Mouse (Mus musculus) gastrocnemius, postnatal 4 days (tissue): Measurements from ENCODE around the gene Hmgcs2. TPM values are rescaled to one million over a fixed set of nuclear protein-coding genes. Genes with fewer than 3 reads are reported as not detected.

Experiments
- DNase-seq, 2 experiments: peaks; one replicate each; pipeline ENCODE4 v3.0.0; 2021 to 2022; ENCODE audit warnings: low spot score in 2 of 2, mixed read lengths in 2 of 2
- total RNA-seq, 2 experiments: library from RNA; stranded (reverse); gene quantifications; 2 replicates each; pipeline ENCODE4 v1.2.3; 2021

Gene Hmgcs2
- total RNA-seq, 2 experiments from 2014 or later = 2.3 to 5.6 TPM

- no peak for DNase-seq
These were observed 553 bp upstream of the Hmgcs2 start for GRCm38 (mm10) chr3:98279682-98280081.

DNA sequence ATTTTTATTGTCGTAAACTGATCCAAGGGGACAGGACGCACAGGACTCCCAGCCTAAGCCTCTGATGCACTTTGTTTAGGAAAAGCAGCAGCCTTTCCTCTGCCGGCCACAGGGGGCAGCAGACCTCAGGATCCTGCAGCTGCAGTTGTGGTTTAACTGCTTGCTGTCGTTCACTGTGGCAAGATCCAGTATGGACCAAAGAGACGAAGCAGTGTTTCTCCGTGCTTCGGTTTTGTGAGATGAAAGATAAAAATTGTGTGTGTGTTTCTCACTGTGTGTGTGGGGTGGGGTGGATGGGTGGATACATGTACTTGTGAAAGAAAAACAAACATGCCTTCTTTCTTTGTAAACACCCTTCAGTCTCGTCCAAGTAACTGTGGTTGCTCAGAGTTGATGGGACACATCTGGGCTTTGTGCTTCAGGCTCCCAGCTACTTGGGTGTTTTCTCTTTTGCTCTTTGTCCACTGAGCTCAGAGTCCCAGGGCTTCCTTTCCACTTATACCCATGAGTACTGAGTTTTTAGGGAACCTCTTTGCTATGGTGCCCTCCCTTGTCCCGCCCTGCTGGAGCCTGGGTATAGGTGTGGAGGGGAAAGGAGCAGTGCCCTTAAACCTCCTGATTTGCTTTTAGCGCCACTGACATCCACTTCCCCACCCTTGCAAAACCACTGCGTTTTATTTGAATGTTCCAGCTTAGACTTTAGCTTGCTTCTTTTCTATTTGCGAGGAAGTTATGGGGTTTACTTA lies 871 bp downstream of the Hmgcs2 start:
- peak; percentile 37 to 64 for DNase-seq

- no peak for DNase-seq
These were observed 2.2 kb downstream of the Hmgcs2 start for GRCm38 (mm10) chr3:98282422-98282821.

DNA sequence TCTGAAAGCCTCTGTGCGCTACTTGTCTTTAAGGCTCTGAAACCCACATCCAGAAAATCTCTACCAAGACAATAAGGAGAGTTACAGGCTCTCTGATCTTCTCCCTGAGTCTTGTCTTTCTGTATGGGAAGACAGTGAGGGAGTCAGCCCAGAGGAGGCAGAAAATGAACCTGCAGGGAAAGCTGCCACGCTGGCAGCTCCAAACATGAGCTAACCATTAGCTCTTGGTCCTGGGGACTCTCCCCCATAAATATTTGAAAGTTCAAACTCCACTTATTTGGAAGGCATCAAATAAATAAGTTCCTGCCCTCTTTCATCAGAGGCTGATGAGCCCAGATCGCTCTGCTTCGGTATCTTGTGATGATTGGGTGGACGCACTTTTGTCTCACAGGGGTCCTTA lies 3.0 kb downstream of the Hmgcs2 start:
- no peak for DNase-seq

GRCm38 (mm10) chr3:98291044-98291443 lies 10.8 kb downstream of the Hmgcs2 start:
- no peak for DNase-seq

GRCm38 (mm10) chr3:98295965-98296364 lies 15.7 kb downstream of the Hmgcs2 start:
- no peak for DNase-seq

DNA sequence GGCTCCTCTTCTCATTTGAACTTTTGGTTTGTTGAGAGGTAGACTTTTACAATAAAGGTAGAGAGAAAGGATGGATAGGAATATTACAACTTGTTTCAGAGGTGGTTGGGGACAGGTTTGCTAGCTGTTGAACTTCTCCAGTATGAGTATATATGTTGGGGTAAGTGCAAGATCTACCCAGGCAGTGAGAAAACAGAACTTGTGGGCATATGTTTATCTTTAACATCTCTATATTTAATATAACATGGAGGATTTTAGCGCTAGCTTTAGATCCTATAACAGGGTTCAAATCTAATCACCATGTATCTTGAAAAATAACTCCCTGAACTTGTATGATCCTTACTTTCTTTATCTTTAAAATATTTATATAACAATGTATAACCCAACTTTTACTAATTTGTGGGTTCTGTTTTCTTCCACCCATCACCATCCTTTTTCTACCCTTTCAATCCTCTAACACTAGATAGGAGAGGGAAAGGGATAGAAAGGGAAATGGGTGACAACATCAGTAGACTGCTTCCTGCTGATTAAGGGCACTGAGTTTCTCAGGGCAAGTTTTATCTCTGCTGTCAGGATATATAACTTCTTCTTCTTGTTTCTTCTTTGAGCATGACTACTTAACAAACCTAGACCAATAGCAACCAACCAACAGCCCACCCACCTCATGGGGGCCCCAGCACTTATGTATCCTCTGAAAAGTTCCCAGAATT lies 19.3 kb downstream of the Hmgcs2 start:
- no peak for DNase-seq

DNA sequence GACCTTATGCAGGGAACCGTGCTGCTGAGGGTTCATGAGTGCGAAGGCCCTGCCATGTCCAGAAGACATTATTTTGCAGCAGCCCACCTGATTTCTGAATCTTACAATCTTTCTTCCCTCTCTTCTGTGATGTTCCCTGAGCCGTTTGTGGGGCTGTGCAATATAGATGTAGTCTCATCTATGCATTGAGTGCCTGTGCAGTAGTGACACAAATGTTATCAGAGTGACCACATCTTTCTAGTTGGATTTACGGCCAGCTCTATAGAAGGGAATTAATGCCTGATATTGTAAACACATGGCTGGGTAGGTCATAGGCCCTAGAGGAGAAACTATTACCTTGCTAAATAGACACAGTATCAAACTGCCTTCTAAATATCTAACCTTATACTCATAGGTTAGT lies 20.0 kb downstream of the Hmgcs2 start:
- DNase-seq = no peak

DNA sequence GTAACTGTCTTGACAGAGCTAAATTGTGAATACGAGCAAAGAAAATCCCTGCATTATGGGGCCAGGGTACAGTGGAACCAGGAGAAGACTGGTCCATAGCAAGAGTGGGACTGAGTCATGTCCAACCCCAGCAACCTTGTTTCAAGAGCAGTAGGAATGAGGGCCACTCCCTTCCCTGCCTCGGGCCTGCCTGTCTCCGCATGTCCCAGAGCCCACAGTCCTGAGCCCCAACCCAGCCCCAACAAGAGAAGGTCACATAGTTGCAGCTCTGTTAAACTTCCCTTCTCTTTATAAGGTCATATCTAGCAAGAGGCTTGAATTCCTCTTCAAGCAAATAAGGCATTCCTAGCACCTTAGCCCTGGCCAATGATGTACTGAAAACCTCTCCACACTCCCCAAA lies 21.5 kb downstream of the Hmgcs2 start:
- DNase-seq = no peak

DNA sequence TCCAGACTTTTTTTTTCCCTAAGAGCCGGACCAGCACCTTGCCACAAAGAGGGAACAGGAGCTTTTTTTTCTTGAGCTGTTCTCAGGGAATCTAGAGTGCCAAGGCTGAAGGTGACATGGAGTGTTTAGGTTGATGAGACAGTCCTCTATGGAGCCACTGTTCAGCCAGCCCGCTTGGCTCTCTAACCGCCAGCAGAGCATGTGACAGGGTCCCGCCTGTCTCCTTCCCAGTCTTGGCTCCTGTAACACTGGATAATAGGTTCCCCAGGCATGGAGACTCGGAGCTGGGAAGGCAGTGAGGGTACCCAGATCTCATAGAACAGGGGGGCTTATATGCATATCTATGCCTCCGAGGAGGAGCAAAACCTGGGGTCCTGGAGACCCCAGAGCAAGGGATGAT lies 28.4 kb downstream of the Hmgcs2 start:
- DNase-seq = no peak

GRCm38 (mm10) chr3:98310456-98310855 lies 30.2 kb downstream of the Hmgcs2 start:
- DNase-seq = no peak

GRCm38 (mm10) chr3:98312867-98313266 lies 32.6 kb downstream of the Hmgcs2 start:
- DNase-seq = peak in 1 of 2 experiments; percentile 39

DNA sequence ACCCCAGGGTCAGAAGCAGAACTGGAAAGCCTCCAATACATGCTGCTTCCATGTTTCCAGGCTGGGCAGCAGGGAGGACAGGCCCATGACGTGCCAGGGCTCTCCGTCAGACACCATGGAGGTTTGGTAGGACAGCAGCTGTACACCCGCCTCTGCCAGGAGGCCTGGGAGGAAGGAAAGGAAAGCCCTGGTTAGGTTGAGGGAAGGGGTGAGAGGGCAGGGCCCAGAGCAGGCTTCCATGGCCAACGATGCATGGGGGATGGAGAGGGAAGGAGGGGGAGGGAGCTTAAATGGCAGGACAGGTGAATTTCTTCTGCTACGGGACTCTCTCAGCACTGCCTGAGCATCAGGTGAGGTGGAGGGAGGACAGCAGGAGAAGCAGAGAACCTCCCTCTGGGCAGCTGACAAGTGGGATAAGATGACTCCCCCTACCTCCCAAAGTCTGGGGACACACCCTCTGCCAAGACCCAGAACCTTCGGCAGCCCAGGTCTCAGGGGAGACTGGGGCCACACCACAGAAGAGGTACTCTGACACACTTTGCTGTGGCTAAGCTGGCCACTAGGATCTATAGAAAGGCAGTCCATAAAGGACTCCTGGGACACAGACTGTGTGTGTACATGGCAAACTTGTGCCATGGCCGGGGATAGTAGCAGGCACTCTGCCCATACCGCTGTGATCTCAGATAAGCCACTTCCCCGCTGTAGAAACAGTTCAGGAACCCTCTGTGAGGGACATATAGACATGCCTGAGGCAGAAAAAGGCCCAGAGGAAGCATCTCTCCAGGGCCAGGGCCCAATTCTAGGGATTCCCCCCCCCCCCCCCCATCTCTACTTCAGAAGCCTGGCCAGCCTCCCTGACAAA lies 33.3 kb downstream of the Hmgcs2 start:
- no peak for DNase-seq

DNA sequence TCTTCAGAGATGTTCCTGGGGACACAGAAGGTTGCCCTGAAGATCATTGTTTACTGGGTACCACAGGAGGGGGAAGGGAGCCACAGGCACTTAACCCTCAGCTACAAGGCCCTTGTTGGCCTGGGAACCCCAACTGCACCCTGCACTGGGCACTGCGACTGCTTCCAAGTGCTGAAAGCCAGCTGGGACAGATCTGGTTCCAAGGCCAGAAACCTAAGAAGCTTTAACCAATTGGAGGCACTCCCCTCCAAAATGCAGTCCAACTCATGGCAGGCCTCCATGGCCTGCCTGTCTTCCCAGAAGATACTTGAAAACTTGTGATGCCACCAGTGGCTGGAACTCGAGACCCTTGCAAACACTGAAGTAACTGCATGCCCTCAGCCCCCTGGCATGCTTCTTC lies 34.9 kb downstream of the Hmgcs2 start:
- peak in 1 of 2 experiments; percentile 23 for DNase-seq

DNA sequence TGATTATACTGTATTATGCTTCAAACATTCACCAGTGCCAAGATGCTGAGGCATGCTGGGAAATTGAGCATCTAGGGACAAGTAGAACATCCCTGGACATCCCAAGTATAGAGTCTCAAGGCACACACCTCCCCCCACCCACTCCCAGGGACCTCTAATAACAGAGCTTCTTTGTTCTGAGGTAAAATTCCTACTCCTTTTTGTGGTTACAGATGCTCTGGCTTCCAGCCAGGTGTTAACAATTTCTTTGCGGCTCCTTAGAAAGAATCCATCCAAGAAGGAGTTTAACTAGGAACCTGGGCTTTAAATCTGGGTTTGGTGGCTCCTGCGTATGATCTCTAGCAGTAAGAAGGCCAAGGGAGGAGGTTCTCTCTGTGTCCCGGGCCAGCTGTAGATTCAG lies 36.9 kb downstream of the Hmgcs2 start:
- DNase-seq = no peak

DNA sequence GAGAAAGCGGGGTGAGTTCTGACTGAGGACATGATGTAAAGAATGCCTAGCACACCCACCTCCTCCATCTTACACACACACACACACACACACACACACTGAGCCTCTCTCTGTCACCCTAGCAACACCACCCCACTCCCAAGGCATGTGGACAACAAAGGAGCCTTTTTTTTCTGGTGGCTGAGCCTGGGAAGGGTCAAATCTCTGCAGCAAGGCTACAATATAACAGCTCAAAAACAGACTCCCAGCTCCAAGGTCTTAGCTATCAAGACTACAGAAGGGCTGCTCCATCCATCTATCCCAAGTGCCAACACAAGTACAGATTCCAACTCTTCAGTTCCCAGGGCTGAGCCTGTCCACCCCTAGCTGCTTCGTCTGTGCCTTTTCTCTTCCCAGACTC lies 39.0 kb downstream of the Hmgcs2 start:
- DNase-seq = no peak

GRCm38 (mm10) chr3:98322209-98322608 lies 42.0 kb downstream of the Hmgcs2 start:
- no peak for DNase-seq

- DNase-seq = no peak
These were observed 44.0 kb downstream of the Hmgcs2 start for GRCm38 (mm10) chr3:98324235-98324634.

GRCm38 (mm10) chr3:98334010-98334409 lies 53.8 kb downstream of the Hmgcs2 start:
- DNase-seq = no peak

- no peak for DNase-seq
These were observed 55.1 kb downstream of the Hmgcs2 start for GRCm38 (mm10) chr3:98335331-98335730.

DNA sequence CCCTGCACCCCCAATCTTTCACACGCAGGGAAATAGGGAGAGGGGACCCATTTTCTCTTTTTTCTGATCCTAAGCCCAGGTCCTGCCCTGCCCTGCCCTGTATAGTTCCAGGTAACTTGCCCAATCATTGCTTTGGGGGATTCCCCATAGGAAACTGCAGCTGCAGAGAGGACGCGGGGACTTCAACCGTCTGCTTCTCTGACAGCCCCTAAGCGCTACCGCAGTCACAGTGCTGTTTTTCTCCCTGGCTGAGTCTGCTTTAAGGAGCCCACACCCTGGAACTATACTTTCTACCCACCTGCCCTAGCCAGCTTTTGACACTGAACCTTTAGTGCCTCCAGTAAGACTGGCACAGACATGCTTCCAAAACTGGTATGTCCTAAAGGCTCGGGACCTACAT lies 55.7 kb downstream of the Hmgcs2 start:
- DNase-seq = no peak
